Mouse (Mus musculus) liver, adult 2 months (tissue): ENCODE measurements around the gene Tbl3.

Experiments
- CTCF ChIP-seq: fragments of 200-500 bp; IDR thresholded peaks from 2 replicates; pipeline ENCODE4 v1.5.1; 2011; ENCODE audit warnings: low read depth, low read length, control low read depth
- POLR2A ChIP-seq: fragments of 200-500 bp; IDR thresholded peaks from 2 replicates; pipeline ENCODE4 v1.6.1; 2011; ENCODE audit warnings: low read length, control low read depth; ENCODE audit not compliant: insufficient read depth; ENCODE audit errors: extremely low read depth

- TF ChIP-seq CTCF (no peak), POLR2A (no peak)
Observed at GRCm38 (mm10) chr17:24676877-24677276, 30.6 kb downstream of the Tbl3 start.
